Mouse (Mus musculus): ENCODE results near the gene Mgst2. TPM values are rescaled to one million over a fixed set of nuclear protein-coding genes. Genes with fewer than 3 reads are reported as not detected.

Mgst2 gene
- polyA plus RNA-seq (2015; fragmentation: Nextera tagmentation; extraction: Ambion mirVana), result 11.4 and 12.6 TPM in 2 replicates

GRCm38 (mm10) chr3:51660060-51660459, at the start of gene Mgst2:
Gene Mgst2 (plus strand): TSS chr3:51660360.

Other genes with a start within 250 kb of the Mgst2 start
- 17.8 and 27.2 TPM in 2 replicates for gene Naa15, start 245.2 kb upstream of the Mgst2 start, polyA plus RNA-seq (2015; fragmentation: Nextera tagmentation; extraction: Ambion mirVana)
- gene Rab33b, start 176.4 kb upstream of the Mgst2 start, polyA plus RNA-seq (2015; fragmentation: Nextera tagmentation; extraction: Ambion mirVana), result 26.3 and 34.0 TPM in 2 replicates
- gene Setd7, start 99.5 kb upstream of the Mgst2 start, polyA plus RNA-seq (2015; fragmentation: Nextera tagmentation; extraction: Ambion mirVana), result 3.3 and 3.6 TPM in 2 replicates